Mouse (Mus musculus) stomach, postnatal 0 days (tissue): ENCODE measurements around the gene Cyba.

Source experiments
- CTCF ChIP-seq: IDR thresholded peaks from 2 replicates; pipeline ENCODE4 v1.5.1; 2016; ENCODE audit warnings: antibody characterized with exemption, low read depth, mild to moderate bottlenecking, moderate library complexity
- EP300 ChIP-seq: optimal IDR thresholded peaks from 2 replicates; pipeline ENCODE3; 2016; ENCODE audit warnings: antibody characterized with exemption

DNA sequence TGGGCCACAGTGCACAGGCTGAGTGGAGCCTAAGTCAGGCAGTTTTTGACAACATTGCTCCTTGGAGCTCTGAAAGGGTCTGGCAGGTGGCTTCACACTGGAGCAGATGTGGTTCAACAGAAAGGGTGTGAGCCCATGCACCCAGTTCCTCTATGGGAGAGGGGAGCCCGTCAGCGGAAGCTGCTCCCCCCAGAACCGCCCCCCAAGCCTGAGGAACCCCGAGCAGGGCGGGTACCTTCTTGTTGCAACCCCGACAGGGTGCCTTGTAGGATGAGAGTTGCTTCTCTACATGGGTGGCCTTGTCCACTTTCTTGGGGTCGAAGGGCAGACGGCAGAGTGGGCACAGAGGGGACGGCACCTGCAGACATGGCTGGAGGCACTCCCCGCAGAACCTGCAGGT, 37.2 kb upstream of the Cyba start:
- no peak for TF ChIP-seq CTCF
- TF ChIP-seq EP300: no peak
